Mouse (Mus musculus) cerebellum, postnatal 14 days (tissue): ENCODE measurements around the gene Tlx2.

Experiments used
- DNase-seq, 2 experiments: peaks; one replicate each; pipeline ENCODE4 v3.0.0; 2021; ENCODE audit warnings: mixed read lengths in 2 of 2

Gene Tlx2

DNA sequence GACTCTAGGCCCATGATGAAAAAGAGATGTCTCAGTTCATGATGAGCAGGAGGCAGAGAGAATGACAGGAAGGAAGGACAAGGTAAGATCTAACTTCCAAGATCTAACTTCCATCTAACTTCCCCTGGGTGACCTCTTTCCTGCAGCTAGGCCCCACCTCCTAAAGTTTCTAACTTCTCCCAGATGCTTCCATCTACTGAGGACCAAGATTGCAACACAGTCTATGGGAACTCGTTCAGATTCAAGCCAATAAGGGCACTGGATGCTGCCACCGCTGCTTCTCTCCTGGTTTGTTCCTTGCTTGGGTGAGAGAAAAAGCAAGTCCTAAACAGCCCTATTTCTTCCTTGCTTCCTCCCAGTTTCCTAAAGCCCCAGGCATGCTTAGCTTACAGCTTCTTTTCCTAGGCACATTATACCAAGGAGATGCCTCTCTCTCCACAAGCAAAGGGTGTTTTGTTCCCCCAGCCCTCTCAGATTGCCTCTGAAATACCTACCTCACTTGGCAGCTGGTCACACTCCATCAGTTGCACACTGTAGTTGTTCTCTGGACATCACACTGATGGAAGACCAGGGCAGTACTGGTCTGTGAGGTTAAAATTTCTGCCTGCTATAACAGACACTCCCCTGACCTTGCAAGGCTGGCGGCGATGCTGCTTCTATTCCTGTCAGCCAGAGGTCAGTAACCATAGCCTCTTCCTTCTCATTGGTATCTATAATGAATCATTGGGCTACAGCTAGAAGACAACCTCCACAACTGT is 49.1 kb downstream of the Tlx2 start:
- no peak for DNase-seq

DNA sequence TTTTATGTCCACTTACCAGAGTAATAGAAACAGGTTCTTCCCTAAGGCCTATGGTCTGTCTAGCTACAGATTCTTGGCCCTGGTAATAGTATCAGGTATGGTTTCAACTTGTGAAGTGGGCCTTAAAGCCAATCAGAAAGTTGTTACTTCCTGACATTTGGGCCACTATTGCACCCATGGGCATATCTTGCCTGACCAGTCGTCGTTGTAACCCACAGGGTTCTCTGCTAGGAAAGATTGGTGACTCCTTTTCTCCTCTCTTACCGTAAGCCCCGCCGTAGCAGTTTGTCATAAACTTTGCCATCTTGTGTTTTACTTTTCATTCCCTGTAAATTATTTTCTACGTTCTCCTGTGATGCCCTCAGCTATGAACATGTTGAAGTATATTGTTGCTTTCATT is 50.0 kb downstream of the Tlx2 start:
- DNase-seq, result no peak

DNA sequence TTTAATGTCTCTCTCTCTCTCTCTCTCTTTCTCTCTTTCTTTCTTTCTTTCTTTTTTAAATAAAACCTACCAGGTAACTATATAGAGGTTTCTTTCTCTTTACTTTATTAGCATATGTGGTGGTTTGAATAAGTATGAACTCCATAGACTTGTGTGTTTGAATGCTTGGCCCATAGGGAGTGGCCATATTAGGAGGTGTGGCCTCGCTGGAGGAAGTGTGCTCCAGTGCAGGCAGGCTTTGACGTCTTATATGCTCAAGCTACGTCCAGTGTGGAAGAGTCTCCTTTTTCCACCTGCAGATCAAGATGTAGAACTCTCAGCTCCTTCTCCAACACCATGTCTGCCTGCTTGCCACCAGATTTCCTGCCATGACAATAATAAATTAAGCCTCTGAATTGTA is 51.0 kb downstream of the Tlx2 start:
- no peak for DNase-seq
